ENCODE assay signal across 17 mouse cellular contexts in genomic region chr8:119819316-119819715, GRCm38 (mm10). TPM values are rescaled to one million over a fixed set of nuclear protein-coding genes. Genes with fewer than 3 reads are reported as not detected.
A peak's percentile ranks its signal among the peaks of the same experiment; 100 is the strongest.
DNase-seq lines count a peak whose midpoint lies in the region; ATAC-seq and TF ChIP-seq lines count a peak whose summit lies in the region.
"Had no signal": no experiment of that assay in that cellular context is flagged by ENCODE, and none has a peak within 500 bp of the region (broad histone marks: within the 10 kb centered on the region; RNA-seq: fewer than 3 reads in every experiment).

No protein-coding gene starts in this region.

- peak; percentile 53 to 67 for DNase-seq in cerebellum, adult 18-20 months
- no peak for DNase-seq in cerebellum, adult 11 months
- DNase-seq in midbrain, embryonic 10.5 days (ENCODE audit: low spot score), result no peak
- no peak for DNase-seq in midbrain, embryonic 14.5 days
- DNase-seq in hindbrain, postnatal 0 days (ENCODE audit: low spot score), result no peak
- no peak for DNase-seq in spleen, postnatal 10 days (ENCODE audit: low spot score in 2 of 2)
- no peak for DNase-seq in lung, postnatal 36 days
- DNase-seq in MN1 (ENCODE audit: low spot score), result no peak
- DNase-seq: gastrocnemius, postnatal 25 days; thymus, postnatal 14 days had no signal

- no peak for ATAC-seq in midbrain, embryonic 14.5 days (ENCODE audit: low FRiP score, low TSS enrichment)
- peak; percentile 44; the same call in 1 of the 2 replicates for ATAC-seq in hindbrain, postnatal 0 days
- ATAC-seq: intestine, postnatal 0 days; liver, embryonic 12.5 days; Patski had no signal

- H3K9ac ChIP-seq in midbrain, embryonic 14.5 days (replicated peaks; ENCODE audit: low read length), result no peak overlapping the region
- no peak overlapping the region for H3K9ac ChIP-seq in hindbrain, postnatal 0 days (replicated peaks; ENCODE audit: low read length)
- H3K9ac ChIP-seq: liver, embryonic 12.5 days; lung, embryonic 15.5 days; stomach, embryonic 15.5 days had no signal

- H3K9me3 ChIP-seq in midbrain, embryonic 10.5 days (replicated peaks), result 0 out of 2 replicates have a peak, but pooled peaks cover 3% of the 10 kb centered on the region
- H3K9me3 ChIP-seq in midbrain, embryonic 14.5 days (ENCODE audit: control insufficient read depth, low read length), result no peaks in the 10 kb centered on the region
- no peaks in the 10 kb centered on the region for H3K9me3 ChIP-seq in hindbrain, postnatal 0 days (ENCODE audit: low read length)
- H3K9me3 ChIP-seq: heart, embryonic 10.5 days; liver, embryonic 12.5 days; lung, embryonic 15.5 days; stomach, embryonic 15.5 days had no signal

- H3K27me3 ChIP-seq in midbrain, embryonic 10.5 days (ENCODE audit: low read depth, poor library complexity, severe bottlenecking), result no peaks in the 10 kb centered on the region
- H3K27me3 ChIP-seq in midbrain, embryonic 14.5 days (ENCODE audit: control insufficient read depth, insufficient read depth, low read length), result no peaks in the 10 kb centered on the region
- H3K27me3 ChIP-seq in hindbrain, postnatal 0 days (ENCODE audit: insufficient read depth, low read length), result no peaks in the 10 kb centered on the region
- H3K27me3 ChIP-seq: liver, embryonic 12.5 days; lung, embryonic 15.5 days; Patski; stomach, embryonic 15.5 days had no signal

- no peak for TF ChIP-seq CTCF in hindbrain, postnatal 0 days (IDR thresholded peaks at IDR 0.05; ENCODE audit: low read depth)

- H3K4me1 ChIP-seq in midbrain, embryonic 10.5 days, result peaks cover 56% of the 10 kb centered on the region
- no peaks in the 10 kb centered on the region for H3K4me1 ChIP-seq in midbrain, embryonic 14.5 days (ENCODE audit: control insufficient read depth, insufficient read depth, low read length)
- H3K4me1 ChIP-seq in hindbrain, postnatal 0 days (ENCODE audit: insufficient read depth, low read length), result peaks cover 8% of the 10 kb centered on the region; the same call in 1 of the 2 replicates

- WGBS in midbrain, embryonic 10.5 days, result 77% methylated on average over 7 of the region's 7 CpGs
- 64% methylated on average over 7 of the region's 7 CpGs for WGBS in midbrain, embryonic 14.5 days
- WGBS in hindbrain, postnatal 0 days, result 38% methylated on average over 7 of the region's 7 CpGs

- no peak overlapping the region for H3K4me3 ChIP-seq in midbrain, embryonic 10.5 days
- no peak overlapping the region for H3K4me3 ChIP-seq in midbrain, embryonic 14.5 days (replicated peaks; ENCODE audit: low read depth, low read length)
- H3K4me3 ChIP-seq in hindbrain, postnatal 0 days (ENCODE audit: low read length), result no peak overlapping the region
- H3K4me3 ChIP-seq: erythroblast, embryonic 14.5 days; heart, embryonic 10.5 days; liver, embryonic 12.5 days; lung, embryonic 15.5 days; stomach, embryonic 15.5 days had no signal

- H3K27ac ChIP-seq in midbrain, embryonic 10.5 days (replicated peaks), result peak overlapping the region; percentile 30; the same call in 1 of the 2 replicates
- no peak overlapping the region for H3K27ac ChIP-seq in midbrain, embryonic 14.5 days (replicated peaks; ENCODE audit: low read depth, low read length)
- H3K27ac ChIP-seq in hindbrain, postnatal 0 days, result no peak overlapping the region; the same call in 1 of the 2 replicates
- H3K27ac ChIP-seq: heart, embryonic 10.5 days; liver, embryonic 12.5 days; lung, embryonic 15.5 days had no signal

- H3K36me3 ChIP-seq in midbrain, embryonic 10.5 days, result peaks cover 86% of the 10 kb centered on the region
- H3K36me3 ChIP-seq in midbrain, embryonic 14.5 days (ENCODE audit: control insufficient read depth, insufficient read depth, low read length), result peaks cover 25% of the 10 kb centered on the region
- H3K36me3 ChIP-seq in hindbrain, postnatal 0 days (ENCODE audit: insufficient read depth, low read length), result no peaks in the 10 kb centered on the region; the same call in 1 of the 2 replicates

- no peak overlapping the region for H3K4me2 ChIP-seq in midbrain, embryonic 14.5 days (ENCODE audit: low read length)
- H3K4me2 ChIP-seq in hindbrain, postnatal 0 days (ENCODE audit: low read depth, low read length), result no peak overlapping the region
- H3K4me2 ChIP-seq: liver, embryonic 12.5 days; lung, embryonic 15.5 days; stomach, embryonic 15.5 days had no signal

RNA-seq across cellular contexts. Expression of gene Cotl1, which starts 21.0 kb away (rescaled TPM):
- polyA plus RNA-seq in midbrain, embryonic 10.5 days (2016; fragmentation: Nextera tagmentation; extraction: Ambion mirVana), result 150 and 197 TPM in 2 replicates
- 291 and 381 TPM in 2 replicates for polyA plus RNA-seq in midbrain, embryonic 14.5 days (2014; fragmentation: Nextera tagmentation; extraction: Ambion mirVana)
- 263 and 269 TPM in 2 replicates for total RNA-seq in hindbrain, postnatal 0 days (2014; rRNA removed)
- 85.4 and 87.8 TPM in 2 replicates for polyA plus RNA-seq in hindbrain, postnatal 0 days (2015; fragmentation: Nextera tagmentation; extraction: Ambion mirVana)

RNA-seq across cellular contexts. Expression of gene Tldc1, which starts 41.1 kb away (rescaled TPM):
- polyA plus RNA-seq in midbrain, embryonic 10.5 days (2016; fragmentation: Nextera tagmentation; extraction: Ambion mirVana), result 15.4 and 16.4 TPM in 2 replicates
- polyA plus RNA-seq in midbrain, embryonic 14.5 days (2014; fragmentation: Nextera tagmentation; extraction: Ambion mirVana), result 5.8 and 6.3 TPM in 2 replicates
- total RNA-seq in hindbrain, postnatal 0 days (2014; rRNA removed), result 20.2 and 21.2 TPM in 2 replicates
- 7.4 and 8.4 TPM in 2 replicates for polyA plus RNA-seq in hindbrain, postnatal 0 days (2015; fragmentation: Nextera tagmentation; extraction: Ambion mirVana)

RNA-seq across cellular contexts. Expression of gene Klhl36, which starts 42.8 kb away (rescaled TPM):
- 12.8 and 13.0 TPM in 2 replicates for polyA plus RNA-seq in midbrain, embryonic 10.5 days (2016; fragmentation: Nextera tagmentation; extraction: Ambion mirVana)
- 14.0 and 18.1 TPM in 2 replicates for polyA plus RNA-seq in midbrain, embryonic 14.5 days (2014; fragmentation: Nextera tagmentation; extraction: Ambion mirVana)
- 36.6 and 37.3 TPM in 2 replicates for total RNA-seq in hindbrain, postnatal 0 days (2014; rRNA removed)
- 20.6 and 22.0 TPM in 2 replicates for polyA plus RNA-seq in hindbrain, postnatal 0 days (2015; fragmentation: Nextera tagmentation; extraction: Ambion mirVana)

Comparison
In these comparisons a context has a peak if more than half of its experiments do, and no peak if none do; other contexts are left out.
1. DNase-seq: peak in cerebellum, adult 18-20 months (2 of 2); none in cerebellum, adult 11 months (single experiment), midbrain, embryonic 10.5 days (single experiment), midbrain, embryonic 14.5 days (single experiment), hindbrain, postnatal 0 days (single experiment), spleen, postnatal 10 days (0 of 2), lung, postnatal 36 days (single experiment) and MN1 (single experiment).